In the genomic region with DNA sequence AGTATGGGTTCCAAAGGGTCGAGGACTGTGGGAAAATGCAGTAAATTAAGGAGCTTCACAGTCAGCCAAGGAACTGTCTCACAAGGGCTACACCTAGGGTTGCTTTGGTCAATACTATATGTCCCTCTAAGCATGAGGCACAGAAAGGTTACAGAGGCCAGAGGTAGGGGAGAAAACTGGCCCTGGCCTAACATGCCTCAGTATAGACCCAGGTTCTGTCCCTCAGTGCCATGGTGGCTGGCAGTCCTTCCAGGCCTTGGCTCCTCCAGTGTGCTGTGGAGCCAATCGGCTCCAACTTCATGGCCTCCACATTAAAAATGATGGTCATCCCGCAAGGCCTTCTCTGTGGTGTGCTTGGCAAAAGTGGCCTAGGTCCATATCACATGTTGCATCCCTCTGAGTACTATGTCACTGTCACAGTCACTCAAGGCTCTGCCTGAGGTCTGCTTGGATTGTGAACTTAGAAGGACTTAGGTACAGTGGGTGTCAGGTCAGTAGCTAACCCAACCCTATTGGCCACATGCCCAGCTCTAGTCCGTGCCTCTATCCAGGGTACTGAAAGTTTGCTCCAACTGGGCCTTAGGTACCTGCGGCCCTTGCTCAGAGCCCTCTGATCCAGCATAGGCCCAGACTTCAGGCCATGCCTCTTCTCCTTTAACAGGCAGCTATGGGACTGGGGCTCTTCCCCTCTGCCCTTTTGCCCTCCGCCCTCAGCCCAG, we compare ENCODE assay signal across 9 mouse cellular contexts. TPM values are rescaled to one million over a fixed set of nuclear protein-coding genes. Genes with fewer than 3 reads are reported as not detected.
DNase-seq lines count a peak whose midpoint lies in the region; ATAC-seq and TF ChIP-seq lines count a peak whose summit lies in the region.
"Had no signal": no experiment of that assay in that cellular context is flagged by ENCODE, and none has a peak within 500 bp of the region (broad histone marks: within the 10 kb centered on the region; RNA-seq: fewer than 3 reads in every experiment).

No protein-coding gene starts in this region.

- no peak for TF ChIP-seq EP300 in MEL (IDR thresholded peaks at IDR 0.05; ENCODE audit: low read depth in 1 of 2, low read length in 2 of 2)

- no peaks in the 10 kb centered on the region for H3K79me2 ChIP-seq in MEL (ENCODE audit: control insufficient read depth, insufficient read depth, low read length, poor library complexity)

- H3K27ac ChIP-seq in hindbrain, embryonic 11.5 days (ENCODE audit: low read depth, low read length), result no peak overlapping the region
- no peak overlapping the region for H3K27ac ChIP-seq in hindbrain, postnatal 0 days
- no peak overlapping the region for H3K27ac ChIP-seq in MEL (ENCODE audit: control insufficient read depth, low read depth, low read length)
- peak overlapping the region; percentile 91 for H3K27ac ChIP-seq in forebrain, embryonic 12.5 days
- no peak overlapping the region for H3K27ac ChIP-seq in liver, embryonic 11.5 days (ENCODE audit: low read depth, low read length)
- H3K27ac ChIP-seq: hindbrain, embryonic 15.5 days had no signal

- H3K4me3 ChIP-seq in hindbrain, embryonic 11.5 days (ENCODE audit: low read depth, low read length), result no peak overlapping the region
- H3K4me3 ChIP-seq in hindbrain, postnatal 0 days (ENCODE audit: low read length), result no peak overlapping the region
- H3K4me3 ChIP-seq in MEL (ENCODE audit: control insufficient read depth in 1 of 2, insufficient read depth in 1 of 2, low read depth in 2 of 2, low read length in 2 of 2), result no peak overlapping the region
- H3K4me3 ChIP-seq in forebrain, embryonic 12.5 days (replicated peaks), result no peak overlapping the region
- H3K4me3 ChIP-seq in liver, embryonic 11.5 days (ENCODE audit: low read depth, low read length), result no peak overlapping the region
- H3K4me3 ChIP-seq: hindbrain, embryonic 15.5 days had no signal

- H3K4me1 ChIP-seq in hindbrain, embryonic 11.5 days (replicated peaks; ENCODE audit: control insufficient read depth, insufficient read depth, low read length), result peaks cover 14% of the 10 kb centered on the region; the same call in 1 of the 2 replicates
- peaks cover 12% of the 10 kb centered on the region for H3K4me1 ChIP-seq in hindbrain, postnatal 0 days (ENCODE audit: insufficient read depth, low read length)
- H3K4me1 ChIP-seq in MEL (ENCODE audit: control insufficient read depth in 1 of 2, insufficient read depth in 2 of 2, low read length in 2 of 2), result peaks cover 0 to 6% of the 10 kb centered on the region in 2 experiments; a peak in 2 of 4 replicates
- peaks cover 41% of the 10 kb centered on the region for H3K4me1 ChIP-seq in forebrain, embryonic 12.5 days
- H3K4me1 ChIP-seq in liver, embryonic 11.5 days (replicated peaks; ENCODE audit: control insufficient read depth, insufficient read depth, low read length), result peaks cover 5% of the 10 kb centered on the region; the same call in 1 of the 2 replicates

- no peak overlapping the region for H3K9ac ChIP-seq in hindbrain, embryonic 11.5 days (ENCODE audit: low read depth, low read length)
- H3K9ac ChIP-seq in hindbrain, postnatal 0 days (replicated peaks; ENCODE audit: low read length), result no peak overlapping the region
- H3K9ac ChIP-seq in MEL (ENCODE audit: control insufficient read depth, low read depth, low read length, poor library complexity, severe bottlenecking), result no peak overlapping the region
- H3K9ac ChIP-seq in forebrain, embryonic 12.5 days, result no peak overlapping the region
- H3K9ac ChIP-seq in liver, embryonic 11.5 days (ENCODE audit: low read depth, low read length), result no peak overlapping the region
- H3K9ac ChIP-seq: hindbrain, embryonic 15.5 days had no signal

- H3K4me2 ChIP-seq in hindbrain, embryonic 11.5 days (replicated peaks; ENCODE audit: low read depth, low read length), result no peak overlapping the region
- no peak overlapping the region for H3K4me2 ChIP-seq in hindbrain, postnatal 0 days (ENCODE audit: low read depth, low read length)
- H3K4me2 ChIP-seq in forebrain, embryonic 12.5 days, result no peak overlapping the region
- 0 out of 2 replicates have a peak overlapping the region, but pooled peaks have one; percentile 13 for H3K4me2 ChIP-seq in liver, embryonic 11.5 days
- H3K4me2 ChIP-seq: hindbrain, embryonic 15.5 days had no signal

- 75% methylated on average over 6 of the region's 6 CpGs for WGBS in hindbrain, embryonic 11.5 days
- 71% methylated on average over 6 of the region's 6 CpGs for WGBS in hindbrain, postnatal 0 days
- 60% methylated on average over 6 of the region's 6 CpGs for WGBS in forebrain, embryonic 12.5 days
- 68% methylated on average over 6 of the region's 6 CpGs for WGBS in liver, embryonic 11.5 days

- TF ChIP-seq CTCF in hindbrain, postnatal 0 days (IDR thresholded peaks at IDR 0.05; ENCODE audit: low read depth), result no peak
- TF ChIP-seq CTCF in MEL (IDR thresholded peaks at IDR 0.05 in 2 of 3, conservative IDR thresholded peaks at IDR 0.05 in 1 of 3; ENCODE audit: control insufficient read depth in 1 of 3, insufficient read depth in 1 of 3, low read depth in 2 of 3, low read length in 3 of 3, poor library complexity in 1 of 3, severe bottlenecking in 1 of 3), result no peak

- ATAC-seq in hindbrain, embryonic 11.5 days (ENCODE audit: low FRiP score), result peak; percentile 22; the same call in 1 of the 2 replicates
- no peak for ATAC-seq in hindbrain, postnatal 0 days
- ATAC-seq in forebrain, embryonic 12.5 days (ENCODE audit: low FRiP score), result 0 out of 2 replicates have a peak, but pooled peaks have one; percentile 15
- ATAC-seq in liver, embryonic 11.5 days (replicated peaks; ENCODE audit: low FRiP score), result no peak

- H3K27me3 ChIP-seq in hindbrain, embryonic 11.5 days (ENCODE audit: control insufficient read depth, insufficient read depth, low read length), result no peaks in the 10 kb centered on the region
- no peaks in the 10 kb centered on the region for H3K27me3 ChIP-seq in hindbrain, postnatal 0 days (ENCODE audit: insufficient read depth, low read length)
- no peaks in the 10 kb centered on the region; a peak in 1 of 4 replicates for H3K27me3 ChIP-seq in MEL (ENCODE audit: control insufficient read depth in 1 of 2, insufficient read depth in 2 of 2, low read length in 2 of 2)
- no peaks in the 10 kb centered on the region for H3K27me3 ChIP-seq in forebrain, embryonic 12.5 days
- H3K27me3 ChIP-seq in liver, embryonic 11.5 days (replicated peaks; ENCODE audit: control insufficient read depth, insufficient read depth, low read length), result 0 out of 2 replicates have a peak, but pooled peaks cover 5% of the 10 kb centered on the region
- H3K27me3 ChIP-seq: hindbrain, embryonic 15.5 days had no signal

- H3K36me3 ChIP-seq in hindbrain, embryonic 11.5 days (ENCODE audit: control insufficient read depth, insufficient read depth, low read length), result no peaks in the 10 kb centered on the region
- no peaks in the 10 kb centered on the region for H3K36me3 ChIP-seq in hindbrain, postnatal 0 days (ENCODE audit: insufficient read depth, low read length)
- H3K36me3 ChIP-seq in MEL (ENCODE audit: control insufficient read depth in 1 of 2, insufficient read depth in 2 of 2, low read length in 2 of 2), result peaks cover 0 to 4% of the 10 kb centered on the region in 2 experiments; a peak in 1 of 4 replicates
- H3K36me3 ChIP-seq in forebrain, embryonic 12.5 days (replicated peaks), result no peaks in the 10 kb centered on the region
- no peaks in the 10 kb centered on the region for H3K36me3 ChIP-seq in liver, embryonic 11.5 days (ENCODE audit: control insufficient read depth, insufficient read depth, low read length)
- H3K36me3 ChIP-seq: hindbrain, embryonic 15.5 days had no signal

- TF ChIP-seq POLR2A in MEL (IDR thresholded peaks at IDR 0.05; ENCODE audit: control insufficient read depth in 1 of 2, insufficient read depth in 1 of 2, low read depth in 1 of 2, low read length in 2 of 2, poor library complexity in 1 of 2), result no peak; a peak in 1 of 4 replicates

- H3K9me3 ChIP-seq in hindbrain, embryonic 11.5 days (ENCODE audit: control insufficient read depth, low read length), result no peaks in the 10 kb centered on the region
- H3K9me3 ChIP-seq in hindbrain, postnatal 0 days (ENCODE audit: low read length), result no peaks in the 10 kb centered on the region
- H3K9me3 ChIP-seq in MEL (replicated peaks; ENCODE audit: insufficient read depth, low read length), result no peaks in the 10 kb centered on the region
- H3K9me3 ChIP-seq in forebrain, embryonic 12.5 days, result no peaks in the 10 kb centered on the region
- no peaks in the 10 kb centered on the region for H3K9me3 ChIP-seq in liver, embryonic 11.5 days (ENCODE audit: control insufficient read depth, low read length)
- H3K9me3 ChIP-seq: hindbrain, embryonic 15.5 days had no signal

- DNase-seq in hindbrain, embryonic 11.5 days (ENCODE audit: low spot score), result no peak
- no peak for DNase-seq in hindbrain, postnatal 0 days (ENCODE audit: low spot score)
- peak; percentile 53 for DNase-seq in MEL (ENCODE audit: low read depth, low spot score)
- no peak for DNase-seq in liver, embryonic 11.5 days (ENCODE audit: low spot score)
- no peak for DNase-seq in MN1 (ENCODE audit: low spot score)
- no peak for DNase-seq in layer of hippocampus, postnatal 25 days (ENCODE audit: extremely low spot score in 1 of 2, low spot score in 1 of 2)
- DNase-seq in layer of hippocampus, adult 18-20 months (ENCODE audit: low spot score in 2 of 2), result no peak

- no peak for TF ChIP-seq RAD21 in MEL (IDR thresholded peaks at IDR 0.05; ENCODE audit: low read depth, low read length)

RNA-seq across cellular contexts. Expression of a gene that starts 47.1 kb away (rescaled TPM):
- 38.8 and 46.5 TPM in 2 replicates for polyA plus RNA-seq in hindbrain, embryonic 11.5 days (2014; fragmentation: Nextera tagmentation; extraction: Ambion mirVana)
- 72.6 and 78.4 TPM in 2 replicates for total RNA-seq in hindbrain, postnatal 0 days (2014; rRNA removed)
- polyA plus RNA-seq in hindbrain, postnatal 0 days (2015; fragmentation: Nextera tagmentation; extraction: Ambion mirVana), result 51.6 and 52.3 TPM in 2 replicates
- total RNA-seq in MEL (2012; rRNA removed), result 26.0 and 34.6 TPM in 2 replicates
- polyA plus RNA-seq in MEL (2012; ENCODE audit: insufficient read depth in 1 of 2, insufficient read length in 2 of 2, low read depth in 1 of 2, low replicate concordance in 2 of 2, missing spikeins in 1 of 2), result 10 to 100 TPM in 1 of 2 experiments, not detected in 1; 39.3 TPM
- 43.3 and 45.0 TPM in 2 replicates for polyA plus RNA-seq in forebrain, embryonic 12.5 days (2016; fragmentation: Nextera tagmentation; extraction: Ambion mirVana)
- 35.4 and 35.9 TPM in 2 replicates for polyA plus RNA-seq in liver, embryonic 11.5 days (2014; fragmentation: Nextera tagmentation; extraction: Ambion mirVana)
- total RNA-seq in layer of hippocampus, postnatal 25 days (2021), result 10 to 100 TPM; 38.1 to 41.0 TPM
- 10 to 100 TPM; 41.7 to 42.3 TPM for total RNA-seq in layer of hippocampus, adult 18-20 months (2021)

RNA-seq across cellular contexts. Expression of a gene that starts 55.3 kb away (rescaled TPM):
- polyA plus RNA-seq in hindbrain, embryonic 11.5 days (2014; fragmentation: Nextera tagmentation; extraction: Ambion mirVana), result 19.6 and 21.2 TPM in 2 replicates
- 56.5 and 69.3 TPM in 2 replicates for total RNA-seq in hindbrain, postnatal 0 days (2014; rRNA removed)
- polyA plus RNA-seq in hindbrain, postnatal 0 days (2015; fragmentation: Nextera tagmentation; extraction: Ambion mirVana), result 52.9 and 53.5 TPM in 2 replicates
- 38.1 and 38.3 TPM in 2 replicates for total RNA-seq in MEL (2012; rRNA removed)
- 10 to 100 TPM in 1 of 2 experiments, not detected in 1; 37.8 TPM for polyA plus RNA-seq in MEL (2012; ENCODE audit: insufficient read depth in 1 of 2, insufficient read length in 2 of 2, low read depth in 1 of 2, low replicate concordance in 2 of 2, missing spikeins in 1 of 2)
- polyA plus RNA-seq in forebrain, embryonic 12.5 days (2016; fragmentation: Nextera tagmentation; extraction: Ambion mirVana), result 17.7 and 18.9 TPM in 2 replicates
- polyA plus RNA-seq in liver, embryonic 11.5 days (2014; fragmentation: Nextera tagmentation; extraction: Ambion mirVana), result 28.9 and 31.0 TPM in 2 replicates
- total RNA-seq in layer of hippocampus, postnatal 25 days (2021), result 10 to 100 TPM; 16.4 to 18.5 TPM
- total RNA-seq in layer of hippocampus, adult 18-20 months (2021), result 10 to 100 TPM; 15.4 to 17.2 TPM

RNA-seq across cellular contexts. Expression of a gene that starts 55.4 kb away (rescaled TPM):
- 46.2 and 46.5 TPM in 2 replicates for polyA plus RNA-seq in hindbrain, embryonic 11.5 days (2014; fragmentation: Nextera tagmentation; extraction: Ambion mirVana)
- 58.6 and 70.5 TPM in 2 replicates for total RNA-seq in hindbrain, postnatal 0 days (2014; rRNA removed)
- polyA plus RNA-seq in hindbrain, postnatal 0 days (2015; fragmentation: Nextera tagmentation; extraction: Ambion mirVana), result 53.0 and 54.6 TPM in 2 replicates
- total RNA-seq in MEL (2012; rRNA removed), result 23.2 and 25.4 TPM in 2 replicates
- polyA plus RNA-seq in MEL (2012; ENCODE audit: insufficient read depth in 1 of 2, insufficient read length in 2 of 2, low read depth in 1 of 2, low replicate concordance in 2 of 2, missing spikeins in 1 of 2), result 10 to 100 TPM in 1 of 2 experiments, not detected in 1; 30.2 TPM
- 43.1 and 46.3 TPM in 2 replicates for polyA plus RNA-seq in forebrain, embryonic 12.5 days (2016; fragmentation: Nextera tagmentation; extraction: Ambion mirVana)
- 26.5 and 31.3 TPM in 2 replicates for polyA plus RNA-seq in liver, embryonic 11.5 days (2014; fragmentation: Nextera tagmentation; extraction: Ambion mirVana)
- 10 to 100 TPM; 42.4 to 44.9 TPM for total RNA-seq in layer of hippocampus, postnatal 25 days (2021)
- 10 to 100 TPM; 40.6 to 44.5 TPM for total RNA-seq in layer of hippocampus, adult 18-20 months (2021)

Comparison
In these comparisons a context has a peak if more than half of its experiments do, and no peak if none do; other contexts are left out.
1. ATAC-seq: peak in hindbrain, embryonic 11.5 days (single experiment) and forebrain, embryonic 12.5 days (single experiment); none in hindbrain, postnatal 0 days (single experiment) and liver, embryonic 11.5 days (single experiment).